ENCODE assay signal across 8 mouse cellular contexts in genomic region chr1:191963948-191964772, GRCm38 (mm10). TPM values are rescaled to one million over a fixed set of nuclear protein-coding genes. Genes with fewer than 3 reads are reported as not detected.
DNase-seq lines count a peak whose midpoint lies in the region; ATAC-seq and TF ChIP-seq lines count a peak whose summit lies in the region.

No protein-coding gene starts in this region.

- peak; percentile 94 for ATAC-seq in intestine, embryonic 15.5 days
- ATAC-seq in megakaryocyte-erythroid progenitor cell, adult 5-6 weeks (replicated peaks; ENCODE audit: low FRiP score, low TSS enrichment, poor library complexity, severe bottlenecking), result peak; percentile 87

- peak; percentile 70 for TF ChIP-seq CTCF in cortical plate, adult 2 months (IDR thresholded peaks at IDR 0.05; ENCODE audit: extremely low read depth, insufficient read depth, low read length)

- intact Hi-C loops in gastrocnemius, postnatal 36 days (cut with DNase I), result loop anchor here (1.0 to 5.0 kb wide), 3 partner anchors 57 to 129 kb away; partner anchors contain the start of gene Slc30a1
- intact Hi-C loops in left cerebral cortex, postnatal 14 days (cut with DNase I), result loop anchor here (1.0 kb wide), 1 partner anchor 129 kb away; no protein-coding TSS in a partner anchor

- H3K9me3 ChIP-seq in intestine, embryonic 15.5 days, result no peaks in the 10 kb centered on the region

- no peaks in the 10 kb centered on the region for H3K27me3 ChIP-seq in intestine, embryonic 15.5 days (replicated peaks)

- peak; percentile 88 for DNase-seq in adipocyte (ENCODE audit: low spot score)
- DNase-seq in gastrocnemius, postnatal 36 days, result peak; percentile 86 to 87
- peak; percentile 55 to 83 for DNase-seq in left cerebral cortex, postnatal 14 days (ENCODE audit: low spot score in 2 of 2)
- peak; percentile 67 for DNase-seq in right cerebral cortex, postnatal 25 days
- DNase-seq in urinary bladder, postnatal 25 days (ENCODE audit: low spot score), result peak; percentile 90

- no peak overlapping the region; the same call in 1 of the 2 replicates for H3K9ac ChIP-seq in intestine, embryonic 15.5 days

- no peaks in the 10 kb centered on the region for H3K36me3 ChIP-seq in intestine, embryonic 15.5 days

- no peak overlapping the region for H3K4me2 ChIP-seq in intestine, embryonic 15.5 days (replicated peaks)

- no peaks in the 10 kb centered on the region; the same call in 1 of the 2 replicates for H3K4me1 ChIP-seq in cortical plate, adult 2 months (ENCODE audit: control insufficient read depth, insufficient read depth, low read length)
- 0 out of 2 replicates have a peak, but pooled peaks cover 7% of the 10 kb centered on the region for H3K4me1 ChIP-seq in intestine, embryonic 15.5 days (replicated peaks)

- no peak overlapping the region for H3K4me3 ChIP-seq in cortical plate, adult 2 months (ENCODE audit: insufficient read depth, low read length)
- H3K4me3 ChIP-seq in intestine, embryonic 15.5 days (replicated peaks), result no peak overlapping the region

- 17% methylated on average over 8 of the region's 8 CpGs for WGBS in intestine, embryonic 15.5 days

- TF ChIP-seq POLR2A in cortical plate, adult 2 months (IDR thresholded peaks at IDR 0.05; ENCODE audit: extremely low read depth, insufficient read depth, low read length), result no peak

- no peak overlapping the region for H3K27ac ChIP-seq in cortical plate, adult 2 months (ENCODE audit: insufficient read depth, low read length)
- H3K27ac ChIP-seq in intestine, embryonic 15.5 days, result 0 out of 2 replicates have a peak overlapping the region, but pooled peaks have one; percentile 8

RNA-seq across cellular contexts. Expression of gene Rd3, which starts 13.0 kb away (rescaled TPM):
- polyA plus RNA-seq in cortical plate, adult 2 months (2012; rRNA removed), result 0.23 and 0.52 TPM in 2 replicates
- under 1 TPM in 1 of 2 experiments, not detected in 1; 0.08 TPM for total RNA-seq in gastrocnemius, postnatal 36 days (2021)
- polyA plus RNA-seq in intestine, embryonic 15.5 days (2015; fragmentation: Nextera tagmentation; extraction: Ambion mirVana), result 0.18 and 0.20 TPM in 2 replicates
- total RNA-seq in left cerebral cortex, postnatal 14 days (2021), result under 1 TPM; 0.35 to 0.36 TPM
- not detected in 2 replicates for total RNA-seq in megakaryocyte-erythroid progenitor cell, adult 5-6 weeks (2014; fragmentation: Nextera tagmentation)
- total RNA-seq in megakaryocyte-erythroid progenitor cell, adult 5-6 weeks (2017), result not detected in 2 replicates

RNA-seq across cellular contexts. Expression of gene Slc30a1, which starts 57.6 kb away (rescaled TPM):
- polyA plus RNA-seq in cortical plate, adult 2 months (2012; rRNA removed), result 18.5 and 18.6 TPM in 2 replicates
- total RNA-seq in gastrocnemius, postnatal 36 days (2021), result 1 to 10 TPM; 5.6 to 7.7 TPM
- polyA plus RNA-seq in intestine, embryonic 15.5 days (2015; fragmentation: Nextera tagmentation; extraction: Ambion mirVana), result 4.5 and 5.5 TPM in 2 replicates
- total RNA-seq in left cerebral cortex, postnatal 14 days (2021), result 10 to 100 TPM; 33.4 to 36.2 TPM
- 4.4 and 5.5 TPM in 2 replicates for total RNA-seq in megakaryocyte-erythroid progenitor cell, adult 5-6 weeks (2014; fragmentation: Nextera tagmentation)
- total RNA-seq in megakaryocyte-erythroid progenitor cell, adult 5-6 weeks (2017), result 6.2 and 6.7 TPM in 2 replicates
